Mouse (Mus musculus) hindbrain, embryonic 16.5 days (tissue): Measurements from ENCODE around the gene Srsf9. TPM values are rescaled to one million over a fixed set of nuclear protein-coding genes. Genes with fewer than 3 reads are reported as not detected.
"Not testable (repeated sequence)": the region's sequence is repeated elsewhere in the genome, so short reads cannot be mapped to it uniquely, and the experiment has no call there.

Experiments used
- ATAC-seq: fragments of 200-750 bp; cut with Nextera tagmentation; 2 replicates; pipeline ENCODE4 v1.8.0; 2017; ENCODE audit warnings: moderate TSS enrichment, moderate library complexity
- H3K27ac ChIP-seq: fragments of 300-500 bp; sonication (generic); 2 replicates; pipeline ENCODE4 v1.5.1; 2014; ENCODE audit warnings: low read depth, mild to moderate bottlenecking, control low read depth, low read length, moderate library complexity
- H3K27me3 ChIP-seq: fragments of 300-500 bp; sonication (generic); replicated peaks from 2 replicates; pipeline ENCODE4 v1.6.1; 2014; ENCODE audit warnings: low read length; ENCODE audit not compliant: control insufficient read depth, insufficient read depth
- H3K36me3 ChIP-seq: fragments of 300-500 bp; sonication (generic); 2 replicates; pipeline ENCODE4 v1.6.1; 2014; ENCODE audit warnings: mild to moderate bottlenecking, low read length, moderate library complexity, mixed read lengths; ENCODE audit not compliant: control insufficient read depth, insufficient read depth
- H3K4me1 ChIP-seq: fragments of 300-500 bp; sonication (generic); 2 replicates; pipeline ENCODE4 v1.6.1; 2014; ENCODE audit warnings: low read depth, low read length; ENCODE audit not compliant: control insufficient read depth, insufficient read depth
- H3K4me2 ChIP-seq: fragments of 300-500 bp; sonication (generic); 2 replicates; pipeline ENCODE4 v1.6.1; 2014; ENCODE audit warnings: mild to moderate bottlenecking, low read length, control low read depth, moderate library complexity
- H3K4me3 ChIP-seq: fragments of 300-500 bp; sonication (generic); 2 replicates; pipeline ENCODE4 v1.5.1; 2014; ENCODE audit warnings: mild to moderate bottlenecking, low read length, control low read depth, moderate library complexity
- H3K9ac ChIP-seq: fragments of 300-500 bp; sonication (generic); 2 replicates; pipeline ENCODE4 v1.6.1; 2014; ENCODE audit warnings: low read depth, mild to moderate bottlenecking, control low read depth, low read length, moderate library complexity
- H3K9me3 ChIP-seq: fragments of 300-500 bp; sonication (generic); 2 replicates; pipeline ENCODE4 v1.6.1; 2014; ENCODE audit warnings: mild to moderate bottlenecking, low read length, moderate library complexity; ENCODE audit not compliant: control insufficient read depth
- WGBS: fragments of 180-500 bp; shearing (Covaris S2); extraction: QIAGEN DNeasy Blood & Tissue Kit; methylation state at CpG from one replicate; pipeline ENCODE4 v1.1.7; 2014; 5-methylcytosine and 5-hydroxymethylcytosine counted together
- polyA plus RNA-seq: library from polyadenylated mRNA; unstranded; fragments of >200 nt; fragmentation: Nextera tagmentation; extraction: Ambion mirVana; gene quantifications from 2 replicates; pipeline ENCODE4 v1.2.1, GENCODE M21; 2015

Srsf9 gene
- polyA plus RNA-seq, 1 experiment from 2014 or later: 105 TPM

GRCm38 (mm10) chr5:115362216-115362615, 35.2 kb downstream of the Srsf9 start:
- no peak for ATAC-seq
- 24% methylated on average over 7 of the region's 7 CpGs for WGBS

GRCm38 (mm10) chr5:115362819-115363714, 36.1 kb downstream of the Srsf9 start:
- Histone ChIP-seq H3K4me1 (no peaks in the 10 kb centered on the region; the same call in 1 of the 2 replicates), H3K4me2 (no peak overlapping the region), H3K27ac (no peak overlapping the region), H3K36me3 (no peaks in the 10 kb centered on the region), H3K9me3 (no peaks in the 10 kb centered on the region), H3K27me3 (no peaks in the 10 kb centered on the region), H3K9ac (no peak overlapping the region), H3K4me3 (no peak overlapping the region)
- WGBS: 16% methylated on average over 18 of the region's 19 CpGs
- ATAC-seq: no peak

More at GRCm38 (mm10) chr5:115362216-115362615, 35.2 kb downstream of the Srsf9 start:
- no peak overlapping the region for H3K4me2 ChIP-seq
- no peaks in the 10 kb centered on the region for H3K27me3 ChIP-seq
- no peak overlapping the region for H3K4me3 ChIP-seq
- no peaks in the 10 kb centered on the region for H3K9me3 ChIP-seq
- H3K9ac ChIP-seq: no peak overlapping the region
- H3K27ac ChIP-seq: no peak overlapping the region
- no peaks in the 10 kb centered on the region; the same call in 1 of the 2 replicates for H3K4me1 ChIP-seq
- no peaks in the 10 kb centered on the region for H3K36me3 ChIP-seq

- no peak for ATAC-seq
- no peak overlapping the region for H3K4me2 ChIP-seq
- H3K4me1 ChIP-seq: no peaks in the 10 kb centered on the region; the same call in 1 of the 2 replicates
- no peak overlapping the region for H3K4me3 ChIP-seq
- WGBS: 83% methylated on average over 4 of the region's 4 CpGs
- H3K9ac ChIP-seq: no peak overlapping the region
- H3K36me3 ChIP-seq: no peaks in the 10 kb centered on the region
- no peak overlapping the region for H3K27ac ChIP-seq
- no peaks in the 10 kb centered on the region for H3K27me3 ChIP-seq
- H3K9me3 ChIP-seq: no peaks in the 10 kb centered on the region
These were observed 37.8 kb downstream of the Srsf9 start for GRCm38 (mm10) chr5:115364782-115365181.

GRCm38 (mm10) chr5:115371736-115372135, 44.8 kb downstream of the Srsf9 start:
- Histone ChIP-seq H3K4me3 (no peak overlapping the region), H3K27ac (no peak overlapping the region), H3K36me3 (no peaks in the 10 kb centered on the region), H3K9ac (no peak overlapping the region), H3K4me2 (no peak overlapping the region), H3K9me3 (no peaks in the 10 kb centered on the region), H3K4me1 (peaks cover 3% of the 10 kb centered on the region), H3K27me3 (no peaks in the 10 kb centered on the region)
- ATAC-seq: no peak
- WGBS: 10% methylated on average over 6 of the region's 9 CpGs

GRCm38 (mm10) chr5:115373441-115374203, 46.6 kb downstream of the Srsf9 start:
- H3K9ac ChIP-seq: peak overlapping the region; percentile 63
- 8% methylated on average over 26 of the region's 26 CpGs for WGBS
- peak overlapping the region; percentile 79 for H3K4me2 ChIP-seq
- H3K9me3 ChIP-seq: no peaks in the 10 kb centered on the region
- no peaks in the 10 kb centered on the region for H3K36me3 ChIP-seq
- peak; percentile 78 for ATAC-seq
- H3K4me3 ChIP-seq: peak overlapping the region; percentile 36
- H3K27me3 ChIP-seq: no peaks in the 10 kb centered on the region
- H3K4me1 ChIP-seq: peaks cover 3% of the 10 kb centered on the region
- no peak overlapping the region for H3K27ac ChIP-seq

DNA sequence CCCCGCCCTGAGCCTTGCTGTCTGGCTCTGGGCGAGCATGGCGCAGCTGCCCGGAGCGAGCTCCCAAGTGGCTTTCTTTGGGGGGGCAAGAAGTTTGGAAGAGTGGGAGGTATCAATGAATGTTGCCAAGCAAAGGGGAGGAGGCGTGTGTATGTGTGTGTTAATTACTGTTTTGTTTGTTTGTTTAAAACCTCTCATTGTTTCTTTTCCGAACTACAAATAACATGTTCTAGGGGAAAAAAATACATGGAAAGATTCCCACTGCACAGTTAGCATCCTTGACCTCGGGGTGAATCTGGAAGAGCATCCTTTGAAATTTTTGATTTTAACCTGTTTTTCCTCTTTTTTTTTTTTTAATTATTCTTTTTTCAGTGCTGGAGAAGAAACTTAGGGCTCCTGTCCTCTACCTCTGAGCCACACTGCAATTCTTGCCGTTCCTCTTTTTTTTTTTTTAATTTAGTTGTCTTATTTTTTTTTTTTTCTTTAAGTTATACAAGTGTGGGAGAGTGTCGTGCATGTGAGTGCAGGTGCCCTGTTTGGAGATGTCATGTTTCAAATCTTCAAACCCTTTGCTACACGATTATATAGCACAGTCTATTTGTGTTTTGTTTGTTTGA, 47.3 kb downstream of the Srsf9 start:
- no peak for ATAC-seq
- H3K36me3 ChIP-seq: no peaks in the 10 kb centered on the region
- H3K27me3 ChIP-seq: no peaks in the 10 kb centered on the region
- no peak overlapping the region for H3K27ac ChIP-seq
- peak overlapping the region; percentile 79 for H3K4me2 ChIP-seq
- H3K4me3 ChIP-seq: peak overlapping the region; percentile 36
- 8% methylated on average over 11 of the region's 11 CpGs for WGBS
- H3K4me1 ChIP-seq: peaks cover 3% of the 10 kb centered on the region
- peak overlapping the region; percentile 63 for H3K9ac ChIP-seq
- H3K9me3 ChIP-seq: no peaks in the 10 kb centered on the region

DNA sequence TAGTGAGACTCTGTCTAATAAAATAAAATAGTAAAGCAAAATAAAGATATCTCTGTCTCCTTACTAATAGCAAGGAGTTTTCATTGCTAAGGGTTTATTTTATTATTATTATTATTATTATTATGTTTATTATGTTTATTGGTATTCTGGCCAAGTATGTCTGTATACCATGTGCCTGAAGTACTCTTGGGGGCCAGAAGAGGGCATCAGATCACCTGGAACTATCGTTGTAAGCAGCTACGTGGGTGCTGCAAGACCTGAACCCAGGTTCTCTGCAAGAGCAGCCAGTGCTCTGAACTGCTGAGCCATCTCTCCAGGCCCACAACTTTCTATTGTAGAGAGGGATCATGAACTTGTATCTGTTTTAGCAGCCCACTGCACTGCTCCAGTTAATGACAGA, 48.5 kb downstream of the Srsf9 start:
- no peaks in the 10 kb centered on the region for H3K36me3 ChIP-seq
- no peak overlapping the region for H3K4me2 ChIP-seq
- H3K9ac ChIP-seq: no peak overlapping the region
- no peaks in the 10 kb centered on the region for H3K9me3 ChIP-seq
- H3K27me3 ChIP-seq: no peaks in the 10 kb centered on the region
- H3K4me3 ChIP-seq: no peak overlapping the region
- no peak overlapping the region for H3K27ac ChIP-seq
- peaks cover 3% of the 10 kb centered on the region for H3K4me1 ChIP-seq
- ATAC-seq: no peak
- 83% methylated on average over 2 of the region's 2 CpGs for WGBS

GRCm38 (mm10) chr5:115378882-115379281, 51.9 kb downstream of the Srsf9 start:
- H3K27me3 ChIP-seq, H3K4me1 ChIP-seq, H3K4me3 ChIP-seq, H3K36me3 ChIP-seq, ATAC-seq, H3K27ac ChIP-seq, H3K9ac ChIP-seq, H3K4me2 ChIP-seq, H3K9me3 ChIP-seq: not testable (repeated sequence)
- WGBS: 88% methylated on average over 2 of the region's 2 CpGs
